Mouse (Mus musculus): ENCODE results near the gene Tmem143.
"Not testable (repeated sequence)": the region's sequence is repeated elsewhere in the genome, so short reads cannot be mapped to it uniquely, and the experiment has no call there.

Gene Tmem143

GRCm38 (mm10) chr7:45923762-45924428 is 27.2 kb downstream of the Tmem143 start, which contains the start of gene Ccdc114:
Gene Ccdc114, plus strand, starts transcription at chr7:45924072.
- peak; percentile 66 for DNase-seq

GRCm38 (mm10) chr7:45924429-45924816 is 27.7 kb downstream of the Tmem143 start:
- peak; percentile 84 for DNase-seq

- DNase-seq = no peak
Measured at GRCm38 (mm10) chr7:45928626-45929295, 32.0 kb downstream of the Tmem143 start.

- DNase-seq = no peak
Measured at GRCm38 (mm10) chr7:45929688-45930087, 32.9 kb downstream of the Tmem143 start.

GRCm38 (mm10) chr7:45933766-45934165 is 37.0 kb downstream of the Tmem143 start:
- DNase-seq = not testable (repeated sequence)

GRCm38 (mm10) chr7:45935114-45935513 is 38.4 kb downstream of the Tmem143 start:
- DNase-seq = peak; percentile 84

- DNase-seq = no peak
Measured at GRCm38 (mm10) chr7:45939836-45940235, 43.1 kb downstream of the Tmem143 start.

GRCm38 (mm10) chr7:45941986-45942385 is 45.2 kb downstream of the Tmem143 start:
- DNase-seq = no peak

GRCm38 (mm10) chr7:45943280-45943679 is 46.5 kb downstream of the Tmem143 start:
- DNase-seq = peak; percentile 48

GRCm38 (mm10) chr7:45949061-45949460 is 52.3 kb downstream of the Tmem143 start:
- no peak for DNase-seq

GRCm38 (mm10) chr7:45956611-45957010 is 59.9 kb downstream of the Tmem143 start:
- no peak for DNase-seq

Measured in thymus, postnatal 4 days (tissue).